Mouse (Mus musculus): ENCODE measurements around the gene Smu1.
A peak's percentile ranks its signal among the peaks of the same experiment; 100 is the strongest.
"Not testable (repeated sequence)": the region's sequence is repeated elsewhere in the genome, so short reads cannot be mapped to it uniquely, and the experiment has no call there.

The Smu1 gene

GRCm38 (mm10) chr4:40757780-40758420, at the start of gene Smu1:
Smu1 (minus strand) TSS chr4:40757923.
- DNase-seq (ENCODE audit: low spot score in 2 of 2) = peak; percentile 97 to 98

- no peak for DNase-seq (ENCODE audit: low spot score in 2 of 2)
These were observed 49.7 kb upstream of the Smu1 start for GRCm38 (mm10) chr4:40807382-40807781.

GRCm38 (mm10) chr4:40805401-40805800, 47.7 kb upstream of the Smu1 start:
- no peak for DNase-seq (ENCODE audit: low spot score in 2 of 2)

- no peak for DNase-seq (ENCODE audit: low spot score in 2 of 2)
These were observed 45.1 kb upstream of the Smu1 start for GRCm38 (mm10) chr4:40802787-40803186.

- no peak for DNase-seq (ENCODE audit: low spot score in 2 of 2)
These were observed 44.2 kb upstream of the Smu1 start for GRCm38 (mm10) chr4:40801908-40802307.

- no peak for DNase-seq (ENCODE audit: low spot score in 2 of 2)
These were observed 43.1 kb upstream of the Smu1 start for GRCm38 (mm10) chr4:40800873-40801272.

GRCm38 (mm10) chr4:40798833-40799555, 41.3 kb upstream of the Smu1 start:
- DNase-seq (ENCODE audit: low spot score in 2 of 2) = not testable (repeated sequence)

- DNase-seq (ENCODE audit: low spot score in 2 of 2) = no peak
These were observed 38.0 kb upstream of the Smu1 start for GRCm38 (mm10) chr4:40795761-40796160.

GRCm38 (mm10) chr4:40794320-40794719, 36.6 kb upstream of the Smu1 start:
- DNase-seq (ENCODE audit: low spot score in 2 of 2) = no peak

- no peak for DNase-seq (ENCODE audit: low spot score in 2 of 2)
These were observed 33.5 kb upstream of the Smu1 start for GRCm38 (mm10) chr4:40791176-40791575.

GRCm38 (mm10) chr4:40786578-40786977, 28.9 kb upstream of the Smu1 start:
- no peak for DNase-seq (ENCODE audit: low spot score in 2 of 2)

- no peak for DNase-seq (ENCODE audit: low spot score in 2 of 2)
These were observed 28.0 kb upstream of the Smu1 start for GRCm38 (mm10) chr4:40785620-40786166.

GRCm38 (mm10) chr4:40784556-40785169, 26.9 kb upstream of the Smu1 start:
- DNase-seq (ENCODE audit: low spot score in 2 of 2) = no peak

GRCm38 (mm10) chr4:40783049-40783448, 25.3 kb upstream of the Smu1 start:
- DNase-seq (ENCODE audit: low spot score in 2 of 2) = no peak

GRCm38 (mm10) chr4:40781797-40782495, 24.2 kb upstream of the Smu1 start:
- DNase-seq (ENCODE audit: low spot score in 2 of 2) = no peak

GRCm38 (mm10) chr4:40781143-40781542, 23.4 kb upstream of the Smu1 start:
- no peak for DNase-seq (ENCODE audit: low spot score in 2 of 2)

- DNase-seq (ENCODE audit: low spot score in 2 of 2) = no peak
These were observed 20.9 kb upstream of the Smu1 start for GRCm38 (mm10) chr4:40778656-40779055.

- no peak for DNase-seq (ENCODE audit: low spot score in 2 of 2)
These were observed 19.4 kb upstream of the Smu1 start for GRCm38 (mm10) chr4:40777116-40777515.

GRCm38 (mm10) chr4:40776416-40776815, 18.7 kb upstream of the Smu1 start:
- no peak for DNase-seq (ENCODE audit: low spot score in 2 of 2)

GRCm38 (mm10) chr4:40774279-40775259, 16.8 kb upstream of the Smu1 start:
- peak; percentile 62 to 81 for DNase-seq (ENCODE audit: low spot score in 2 of 2)

- no peak for DNase-seq (ENCODE audit: low spot score in 2 of 2)
These were observed 2.2 kb upstream of the Smu1 start for GRCm38 (mm10) chr4:40759876-40760275.
